Mouse (Mus musculus) T-cell, adult 2 months (primary cell): Measurements from ENCODE around the gene Cd63.

Source experiments
- DNase-seq: peaks from one replicate; pipeline ENCODE4 v3.0.0; 2022; ENCODE audit warnings: low spot score

Gene Cd63

GRCm38 (mm10) chr10:128900698-128901097 lies at the start of gene Cd63:
TSS of gene Cd63 (plus strand) at chr10:128900989.
- no peak for DNase-seq

GRCm38 (mm10) chr10:128861176-128861575 lies 39.6 kb upstream of the Cd63 start:
- DNase-seq: no peak

- DNase-seq: no peak
Observed at GRCm38 (mm10) chr10:128866042-128866441, 34.7 kb upstream of the Cd63 start.

- DNase-seq: no peak
Observed at GRCm38 (mm10) chr10:128866518-128866917, 34.3 kb upstream of the Cd63 start.

- no peak for DNase-seq
Observed at GRCm38 (mm10) chr10:128870341-128870740, 30.4 kb upstream of the Cd63 start.

- no peak for DNase-seq
Observed at GRCm38 (mm10) chr10:128878291-128878690, 22.5 kb upstream of the Cd63 start.

GRCm38 (mm10) chr10:128878811-128879210 lies 22.0 kb upstream of the Cd63 start:
- no peak for DNase-seq

GRCm38 (mm10) chr10:128882067-128882466 lies 18.7 kb upstream of the Cd63 start:
- DNase-seq: no peak

- DNase-seq: no peak
Observed at GRCm38 (mm10) chr10:128888941-128889827, 11.6 kb upstream of the Cd63 start.

GRCm38 (mm10) chr10:128889846-128890245 lies 10.9 kb upstream of the Cd63 start:
- no peak for DNase-seq

GRCm38 (mm10) chr10:128890383-128891295 lies 10.2 kb upstream of the Cd63 start:
- DNase-seq: peak; percentile 24

GRCm38 (mm10) chr10:128891296-128892094 lies 9.3 kb upstream of the Cd63 start, which contains the start of gene Gdf11:
TSS of gene Gdf11 (minus strand) at chr10:128891718.
- peak; percentile 60 for DNase-seq

- DNase-seq: peak; percentile 24
Observed at GRCm38 (mm10) chr10:128892246-128892645, 8.5 kb upstream of the Cd63 start.

- DNase-seq: peak; percentile 76
Observed at GRCm38 (mm10) chr10:128895437-128895836, 5.4 kb upstream of the Cd63 start.

GRCm38 (mm10) chr10:128895952-128896693 lies 4.7 kb upstream of the Cd63 start:
- DNase-seq: no peak

- no peak for DNase-seq
Observed at GRCm38 (mm10) chr10:128896807-128897206, 4.0 kb upstream of the Cd63 start.

GRCm38 (mm10) chr10:128897501-128897900 lies 3.3 kb upstream of the Cd63 start:
- no peak for DNase-seq

GRCm38 (mm10) chr10:128899759-128900490 lies 864 bp upstream of the Cd63 start:
- DNase-seq: no peak

- DNase-seq: no peak
Observed at GRCm38 (mm10) chr10:128901409-128901808, 620 bp downstream of the Cd63 start.

GRCm38 (mm10) chr10:128902409-128902988 lies 1.7 kb downstream of the Cd63 start:
- DNase-seq: no peak
